Mouse (Mus musculus): Measurements from ENCODE around the gene Ptgis. TPM values are rescaled to one million over a fixed set of nuclear protein-coding genes. Genes with fewer than 3 reads are reported as not detected.

Gene Ptgis
- polyA plus RNA-seq, 1 experiment from 2014 or later: 26.6 TPM

DNA sequence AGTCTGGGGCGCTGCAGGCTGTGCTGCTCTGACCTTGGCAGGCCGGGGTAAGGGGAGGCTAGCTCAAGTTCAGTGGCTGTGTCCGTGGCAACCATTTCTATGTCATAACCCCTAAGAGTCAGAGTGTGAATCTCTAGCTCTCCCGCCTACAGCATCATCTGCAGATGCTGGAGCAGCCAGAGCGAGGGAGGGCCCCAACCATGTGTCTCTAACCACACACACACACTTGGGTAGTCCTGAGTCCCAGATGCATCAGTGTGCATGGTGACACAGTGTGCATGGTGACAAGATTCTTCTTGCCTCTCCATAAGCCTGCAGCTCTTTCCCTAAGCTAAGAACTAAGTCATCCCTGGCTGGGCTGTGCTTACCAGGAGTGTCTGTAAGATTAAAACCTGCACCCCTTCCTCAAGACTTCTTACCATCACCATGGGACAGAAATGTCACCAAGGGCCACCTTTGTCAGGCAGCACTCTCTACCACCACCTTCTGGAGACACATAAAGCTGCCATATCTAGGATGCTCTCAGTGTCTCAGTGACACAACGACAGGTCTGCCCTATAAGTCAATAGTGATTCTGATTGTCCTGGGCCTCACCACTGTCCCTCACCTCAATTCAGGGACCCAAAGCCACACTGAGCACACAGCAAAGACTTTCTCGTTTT is 36.8 kb downstream of the Ptgis start:
- Histone ChIP-seq H3K9ac (replicated peaks; ENCODE audit: low read depth, low read length) (no peak overlapping the region), H3K36me3 (ENCODE audit: control insufficient read depth, insufficient read depth, low read length) (no peaks in the 10 kb centered on the region), H3K9me3 (ENCODE audit: control insufficient read depth, low read depth, low read length) (no peaks in the 10 kb centered on the region), H3K4me3 (ENCODE audit: low read depth, low read length) (no peak overlapping the region), H3K27ac (ENCODE audit: low read length) (no peak overlapping the region), H3K4me2 (replicated peaks; ENCODE audit: low read depth, low read length) (no peak overlapping the region), H3K27me3 (ENCODE audit: control insufficient read depth, insufficient read depth, low read length) (no peaks in the 10 kb centered on the region), H3K4me1 (ENCODE audit: control insufficient read depth, insufficient read depth, low read length) (no peaks in the 10 kb centered on the region)
- WGBS: 77% methylated on average over 7 of the region's 7 CpGs
- ATAC-seq (ENCODE audit: insufficient number of reproducible peaks, insufficient read depth, low FRiP score, low read depth): no peak

DNA sequence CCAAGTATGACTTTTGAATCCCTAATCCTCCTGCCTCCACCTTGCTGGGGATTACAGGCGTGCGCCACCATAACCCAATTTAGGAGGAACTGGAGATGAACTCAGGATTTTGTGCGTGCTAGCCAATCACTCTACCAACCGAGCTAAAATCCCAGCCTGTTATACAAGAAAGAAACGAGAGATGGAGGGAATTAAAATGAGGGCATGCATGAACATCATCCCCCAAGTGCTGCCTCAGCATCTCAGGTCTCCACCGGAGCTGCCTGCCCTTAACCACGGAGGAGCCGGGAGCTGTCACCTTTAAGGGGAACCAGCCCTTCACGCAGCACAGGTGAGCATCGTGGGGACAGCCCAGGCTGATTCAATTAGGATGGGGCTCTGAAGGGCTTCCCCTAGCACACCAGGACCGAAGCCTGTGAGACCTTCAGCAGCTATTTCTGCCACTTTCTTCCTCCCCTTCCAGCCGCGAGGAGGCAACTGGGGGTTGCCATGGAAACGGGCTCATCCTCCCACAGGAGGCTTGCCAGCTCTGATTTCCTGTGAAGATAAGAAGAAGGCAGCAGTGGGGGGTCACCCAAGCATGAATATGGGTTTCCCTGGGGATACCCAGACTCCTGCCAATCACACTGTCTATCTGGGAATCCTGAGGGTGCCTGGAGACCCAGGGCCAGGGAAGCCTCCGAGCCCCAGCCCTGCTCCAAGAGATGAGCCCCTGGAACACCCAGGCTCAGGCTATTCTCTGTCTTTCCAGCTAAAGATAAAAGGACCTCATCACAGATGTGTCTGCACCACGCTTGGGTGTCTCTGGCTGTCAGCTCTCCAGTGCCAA is 38.7 kb downstream of the Ptgis start:
- Histone ChIP-seq H3K27ac (ENCODE audit: low read length) (no peak overlapping the region), H3K9ac (replicated peaks; ENCODE audit: low read depth, low read length) (no peak overlapping the region), H3K36me3 (ENCODE audit: control insufficient read depth, insufficient read depth, low read length) (no peaks in the 10 kb centered on the region), H3K4me3 (ENCODE audit: low read depth, low read length) (no peak overlapping the region), H3K4me1 (ENCODE audit: control insufficient read depth, insufficient read depth, low read length) (no peaks in the 10 kb centered on the region), H3K4me2 (replicated peaks; ENCODE audit: low read depth, low read length) (no peak overlapping the region), H3K9me3 (ENCODE audit: control insufficient read depth, low read depth, low read length) (no peaks in the 10 kb centered on the region), H3K27me3 (ENCODE audit: control insufficient read depth, insufficient read depth, low read length) (no peaks in the 10 kb centered on the region)
- 45% methylated on average over 16 of the region's 16 CpGs for WGBS
- ATAC-seq (ENCODE audit: insufficient number of reproducible peaks, insufficient read depth, low FRiP score, low read depth): no peak

GRCm38 (mm10) chr2:167198660-167199427 is 41.6 kb downstream of the Ptgis start:
- no peaks in the 10 kb centered on the region for H3K4me1 ChIP-seq (ENCODE audit: control insufficient read depth, insufficient read depth, low read length)
- no peak overlapping the region for H3K9ac ChIP-seq (replicated peaks; ENCODE audit: low read depth, low read length)
- no peak overlapping the region for H3K4me2 ChIP-seq (replicated peaks; ENCODE audit: low read depth, low read length)
- no peak overlapping the region for H3K4me3 ChIP-seq (ENCODE audit: low read depth, low read length)
- no peaks in the 10 kb centered on the region for H3K27me3 ChIP-seq (ENCODE audit: control insufficient read depth, insufficient read depth, low read length)
- no peak for ATAC-seq (ENCODE audit: insufficient number of reproducible peaks, insufficient read depth, low FRiP score, low read depth)
- 43% methylated on average over 13 of the region's 13 CpGs for WGBS
- H3K27ac ChIP-seq (ENCODE audit: low read length): no peak overlapping the region
- H3K9me3 ChIP-seq (ENCODE audit: control insufficient read depth, low read depth, low read length): no peaks in the 10 kb centered on the region
- no peaks in the 10 kb centered on the region for H3K36me3 ChIP-seq (ENCODE audit: control insufficient read depth, insufficient read depth, low read length)

- 75% methylated on average over 3 of the region's 3 CpGs for WGBS
Measured at GRCm38 (mm10) chr2:167193361-167193760, 47.0 kb downstream of the Ptgis start.

GRCm38 (mm10) chr2:167190076-167190399 is 50.4 kb downstream of the Ptgis start, which contains the start of gene Kcnb1:
Kcnb1 (minus strand) TSS chr2:167190155.
- Histone ChIP-seq H3K27ac (ENCODE audit: low read length) (no peak within 1 kb of the TSS), H3K9ac (replicated peaks; ENCODE audit: low read depth, low read length) (peak within 1 kb of the TSS; percentile 36; the same call in 1 of the 2 replicates), H3K27me3 (ENCODE audit: control insufficient read depth, insufficient read depth, low read length) (peaks cover 15% of the 10 kb centered on the region; the same call in 1 of the 2 replicates), H3K9me3 (ENCODE audit: control insufficient read depth, low read depth, low read length) (no peaks in the 10 kb centered on the region), H3K4me1 (ENCODE audit: control insufficient read depth, insufficient read depth, low read length) (0 out of 2 replicates have a peak, but pooled peaks cover 9% of the 10 kb centered on the region), H3K4me2 (replicated peaks; ENCODE audit: low read depth, low read length) (peak within 1 kb of the TSS; percentile 84), H3K4me3 (ENCODE audit: low read depth, low read length) (peak within 1 kb of the TSS; percentile 40), H3K36me3 (ENCODE audit: control insufficient read depth, insufficient read depth, low read length) (no peaks in the 10 kb centered on the region)
- ATAC-seq (ENCODE audit: insufficient number of reproducible peaks, insufficient read depth, low FRiP score, low read depth): peak; percentile 19; the same call in 1 of the 2 replicates
- under 1% methylated on average over 28 of the region's 41 CpGs for WGBS

More at GRCm38 (mm10) chr2:167193361-167193760, 47.0 kb downstream of the Ptgis start:
- Histone ChIP-seq H3K9me3 (ENCODE audit: control insufficient read depth, low read depth, low read length) (no peaks in the 10 kb centered on the region), H3K36me3 (ENCODE audit: control insufficient read depth, insufficient read depth, low read length) (no peaks in the 10 kb centered on the region), H3K9ac (replicated peaks; ENCODE audit: low read depth, low read length) (no peak overlapping the region), H3K27me3 (ENCODE audit: control insufficient read depth, insufficient read depth, low read length) (peaks cover 11% of the 10 kb centered on the region; the same call in 1 of the 2 replicates), H3K4me2 (replicated peaks; ENCODE audit: low read depth, low read length) (no peak overlapping the region), H3K27ac (ENCODE audit: low read length) (no peak overlapping the region), H3K4me3 (ENCODE audit: low read depth, low read length) (no peak overlapping the region), H3K4me1 (ENCODE audit: control insufficient read depth, insufficient read depth, low read length) (0 out of 2 replicates have a peak, but pooled peaks cover 6% of the 10 kb centered on the region)
- no peak for ATAC-seq (ENCODE audit: insufficient number of reproducible peaks, insufficient read depth, low FRiP score, low read depth)

DNA sequence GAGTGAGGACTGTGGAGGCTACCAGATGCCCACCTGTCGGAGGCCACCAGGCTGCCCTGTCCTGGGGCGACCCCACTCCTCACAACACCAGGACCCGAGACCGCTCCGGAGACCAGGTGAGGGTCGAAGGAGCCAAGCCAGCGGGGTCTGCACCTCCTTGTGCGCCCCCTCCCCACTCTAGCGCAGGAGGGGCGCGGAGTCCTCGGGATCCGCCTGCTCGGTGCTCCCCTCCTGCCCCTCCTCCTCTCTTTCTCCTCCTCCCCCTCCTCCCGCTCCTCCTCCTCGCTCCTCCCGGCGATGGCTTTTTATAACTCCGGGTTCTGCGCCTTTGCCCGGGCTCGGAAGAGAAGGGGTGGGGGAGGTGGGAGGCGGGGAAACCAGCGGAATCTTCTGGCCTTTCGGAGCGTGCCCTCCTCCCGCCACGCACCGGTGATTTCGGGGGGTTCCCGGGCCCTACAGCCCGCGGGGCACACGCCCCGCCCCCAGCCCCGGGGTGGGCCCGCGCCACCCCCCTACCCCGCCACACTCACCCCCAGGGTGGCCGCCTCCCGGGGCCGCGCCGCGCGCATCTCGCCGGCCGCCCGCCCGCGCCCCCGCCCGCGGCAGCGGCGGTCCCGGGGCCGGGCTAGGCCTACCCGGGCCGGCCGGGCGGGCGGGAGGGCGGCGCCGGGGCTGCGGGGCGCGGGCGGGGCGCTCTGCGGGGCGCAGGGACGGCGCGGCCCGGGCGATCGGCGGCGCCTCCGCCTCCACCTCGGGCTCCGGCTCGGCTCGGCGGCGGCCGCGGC is 50.9 kb downstream of the Ptgis start:
- Histone ChIP-seq H3K27me3 (ENCODE audit: control insufficient read depth, insufficient read depth, low read length) (peaks cover 15% of the 10 kb centered on the region; the same call in 1 of the 2 replicates), H3K36me3 (ENCODE audit: control insufficient read depth, insufficient read depth, low read length) (no peaks in the 10 kb centered on the region), H3K27ac (ENCODE audit: low read length) (no peak overlapping the region), H3K9me3 (ENCODE audit: control insufficient read depth, low read depth, low read length) (no peaks in the 10 kb centered on the region), H3K9ac (replicated peaks; ENCODE audit: low read depth, low read length) (peak overlapping the region; percentile 36; the same call in 1 of the 2 replicates), H3K4me1 (ENCODE audit: control insufficient read depth, insufficient read depth, low read length) (0 out of 2 replicates have a peak, but pooled peaks cover 9% of the 10 kb centered on the region), H3K4me2 (replicated peaks; ENCODE audit: low read depth, low read length) (peak overlapping the region; percentile 84), H3K4me3 (ENCODE audit: low read depth, low read length) (peak overlapping the region; percentile 40)
- ATAC-seq (ENCODE audit: insufficient number of reproducible peaks, insufficient read depth, low FRiP score, low read depth): peak; percentile 26
- WGBS: under 1% methylated on average over 57 of the region's 91 CpGs

DNA sequence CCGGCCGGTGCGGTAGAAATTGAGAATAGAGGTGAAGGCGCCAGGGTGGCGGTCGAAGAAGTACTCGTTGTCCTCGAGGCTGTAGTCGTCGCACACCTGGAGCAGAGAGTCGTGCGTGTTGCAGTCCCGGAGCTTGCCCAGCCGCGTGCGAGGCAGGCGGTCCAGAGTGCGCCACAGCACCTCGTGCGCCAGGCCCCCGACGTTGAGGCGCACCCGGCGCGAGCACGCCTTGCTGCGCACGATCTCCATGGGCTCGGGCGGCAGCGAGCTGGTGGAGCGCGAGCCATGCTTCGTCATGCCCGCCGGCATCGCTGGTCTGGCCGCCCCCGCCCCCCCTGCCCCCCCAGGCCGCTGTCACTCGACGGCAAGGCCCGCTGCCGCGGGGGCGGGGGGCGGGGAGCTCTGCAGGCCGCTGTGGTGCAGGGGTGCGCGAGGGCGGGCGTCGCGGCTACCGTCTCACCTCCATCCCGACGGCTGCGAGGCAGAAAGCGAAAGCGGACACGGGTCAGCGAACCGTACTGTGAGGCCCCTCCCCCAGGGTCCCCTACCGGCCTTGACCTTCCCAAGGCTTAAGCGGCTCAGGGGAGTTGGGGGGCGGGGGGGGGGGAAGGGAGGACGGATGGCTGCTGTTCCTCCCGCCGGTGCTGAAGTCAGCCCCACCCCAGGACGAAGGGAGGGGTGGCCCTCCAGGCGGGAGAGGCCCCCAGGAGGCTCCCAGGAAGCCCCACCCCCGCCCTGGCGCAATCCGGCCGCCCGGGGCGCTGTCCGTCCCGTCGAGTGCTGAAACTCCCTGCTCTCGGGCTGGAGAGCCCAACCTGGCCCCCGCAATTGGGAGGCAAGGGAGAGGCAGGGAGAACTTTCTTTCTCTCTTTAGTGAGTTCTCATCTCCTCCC is 51.8 kb downstream of the Ptgis start:
- Histone ChIP-seq H3K4me1 (ENCODE audit: control insufficient read depth, insufficient read depth, low read length) (0 out of 2 replicates have a peak, but pooled peaks cover 9% of the 10 kb centered on the region), H3K4me3 (ENCODE audit: low read depth, low read length) (peak overlapping the region; percentile 40), H3K27me3 (ENCODE audit: control insufficient read depth, insufficient read depth, low read length) (peaks cover 15% of the 10 kb centered on the region; the same call in 1 of the 2 replicates), H3K9me3 (ENCODE audit: control insufficient read depth, low read depth, low read length) (no peaks in the 10 kb centered on the region), H3K4me2 (replicated peaks; ENCODE audit: low read depth, low read length) (peak overlapping the region; percentile 84), H3K9ac (replicated peaks; ENCODE audit: low read depth, low read length) (no peak overlapping the region), H3K36me3 (ENCODE audit: control insufficient read depth, insufficient read depth, low read length) (no peaks in the 10 kb centered on the region), H3K27ac (ENCODE audit: low read length) (no peak overlapping the region)
- WGBS: 13% methylated on average over 55 of the region's 83 CpGs
- peak; percentile 73 for ATAC-seq (ENCODE audit: insufficient number of reproducible peaks, insufficient read depth, low FRiP score, low read depth)
